Mouse (Mus musculus) lung, embryonic 14.5 days (tissue): ENCODE measurements around the gene Hist1h3d. TPM values are rescaled to one million over a fixed set of nuclear protein-coding genes. Genes with fewer than 3 reads are reported as not detected.
"Not testable (repeated sequence)": the region's sequence is repeated elsewhere in the genome, so short reads cannot be mapped to it uniquely, and the experiment has no call there.

Experiments used
- ATAC-seq: fragments of 200-750 bp; cut with Nextera tagmentation; 2 replicates; pipeline ENCODE4 v1.8.0; 2017; ENCODE audit warnings: mild to moderate bottlenecking, moderate TSS enrichment, moderate library complexity; ENCODE audit not compliant: insufficient read depth
- DNase-seq: peaks from one replicate; pipeline ENCODE4 v3.0.0-alpha.2; 2015
- H3K27ac ChIP-seq: fragments of 300-500 bp; sonication (generic); 2 replicates; pipeline ENCODE4 v1.5.1; 2014; ENCODE audit warnings: low read depth, mild to moderate bottlenecking, moderate library complexity
- H3K27me3 ChIP-seq: fragments of 300-500 bp; sonication (generic); 2 replicates; pipeline ENCODE4 v1.6.1; 2014; ENCODE audit warnings: low read length, control low read depth; ENCODE audit not compliant: insufficient read depth
- H3K36me3 ChIP-seq: fragments of 300-500 bp; sonication (generic); 2 replicates; pipeline ENCODE4 v1.6.1; 2014; ENCODE audit warnings: control low read depth; ENCODE audit not compliant: insufficient read depth
- H3K4me1 ChIP-seq: fragments of 300-500 bp; sonication (generic); 2 replicates; pipeline ENCODE4 v1.6.1; 2014; ENCODE audit warnings: antibody characterized with exemption, control low read depth; ENCODE audit not compliant: insufficient read depth
- H3K4me2 ChIP-seq: fragments of 300-500 bp; sonication (generic); 2 replicates; pipeline ENCODE4 v1.6.1; 2014; ENCODE audit warnings: mild to moderate bottlenecking
- H3K4me3 ChIP-seq: fragments of 300-500 bp; sonication (generic); 2 replicates; pipeline ENCODE4 v1.5.1; 2014; ENCODE audit warnings: low read depth, low read length
- H3K9ac ChIP-seq: fragments of 300-500 bp; sonication (generic); 2 replicates; pipeline ENCODE4 v1.6.1; 2014
- H3K9me3 ChIP-seq: fragments of 300-500 bp; sonication (generic); 2 replicates; pipeline ENCODE4 v1.6.1; 2016; ENCODE audit warnings: low read depth, low read length, control low read depth
- CTCF ChIP-seq: IDR thresholded peaks from 2 replicates; pipeline ENCODE4 v1.5.1; 2016; ENCODE audit warnings: antibody characterized with exemption, low read depth
- WGBS: fragments of 180-500 bp; shearing (Covaris S2); extraction: QIAGEN DNeasy Blood & Tissue Kit; methylation state at CpG from one replicate; pipeline ENCODE4 v1.1.7; 2014; 5-methylcytosine and 5-hydroxymethylcytosine counted together
- polyA plus RNA-seq: library from polyadenylated mRNA; unstranded; fragments of >200 nt; fragmentation: Nextera tagmentation; extraction: Ambion mirVana; gene quantifications from 2 replicates; pipeline ENCODE4 v1.2.1, GENCODE M21; 2014

Gene Hist1h3d
- polyA plus RNA-seq, 1 experiment from 2014 or later, result 13.9 TPM

DNA sequence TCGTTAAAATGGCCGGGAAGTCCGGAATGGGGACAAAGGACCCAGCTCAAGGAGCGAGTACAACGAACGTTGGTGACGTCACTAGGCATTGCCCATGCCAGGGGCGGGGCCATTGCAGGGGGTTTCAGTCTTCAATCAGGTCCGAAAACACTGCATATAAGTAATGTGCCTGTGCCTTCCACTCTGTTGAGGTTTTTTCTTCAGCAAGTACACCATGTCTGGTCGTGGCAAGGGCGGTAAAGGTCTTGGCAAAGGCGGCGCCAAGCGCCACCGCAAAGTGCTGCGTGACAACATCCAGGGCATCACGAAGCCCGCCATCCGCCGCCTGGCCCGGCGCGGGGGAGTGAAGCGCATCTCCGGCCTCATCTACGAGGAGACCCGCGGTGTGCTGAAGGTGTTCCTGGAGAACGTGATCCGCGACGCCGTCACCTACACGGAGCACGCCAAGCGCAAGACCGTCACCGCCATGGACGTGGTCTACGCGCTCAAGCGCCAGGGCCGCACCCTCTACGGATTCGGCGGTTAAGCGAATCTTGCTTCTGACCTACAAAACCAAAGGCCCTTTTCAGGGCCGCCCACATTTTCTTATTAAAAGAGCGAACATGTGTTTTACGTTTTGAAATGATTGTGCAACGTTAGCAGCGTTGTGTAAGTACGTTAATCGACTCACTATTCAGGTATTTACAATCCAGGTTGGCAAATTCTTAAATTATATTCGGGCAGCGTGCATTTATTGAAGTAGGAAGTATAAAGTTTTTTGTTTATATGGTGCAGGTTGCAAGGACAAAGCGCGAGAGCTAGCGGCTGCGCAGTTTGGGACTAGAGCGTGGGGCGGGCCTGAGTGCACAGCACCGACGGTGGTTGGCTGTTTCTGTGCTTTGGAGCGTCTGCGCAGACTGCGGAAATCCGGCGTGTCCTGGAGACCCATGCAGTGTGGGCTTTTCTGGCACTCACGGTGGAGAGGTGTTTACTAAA, 44.4 kb upstream of the Hist1h3d start, which contains the start of gene Hist1h4h:
Hist1h4h (plus strand) TSS at position 150 of the 975 bp plus-strand sequence.
- under 1% methylated on average over 55 of the region's 70 CpGs for WGBS
- peak; percentile 76 for ATAC-seq
- Histone ChIP-seq H3K9ac (peak within 1 kb of the TSS; percentile 89), H3K4me3 (peak within 1 kb of the TSS; percentile 53), H3K27ac (peak within 1 kb of the TSS; percentile 99), H3K9me3 (no peaks in the 10 kb centered on the region), H3K4me2 (peak within 1 kb of the TSS; percentile 63), H3K4me1 (peaks cover 16% of the 10 kb centered on the region; the same call in 1 of the 2 replicates), H3K36me3 (no peaks in the 10 kb centered on the region), H3K27me3 (no peaks in the 10 kb centered on the region)
- no peak for TF ChIP-seq CTCF
- DNase-seq, result peak; percentile 100

GRCm38 (mm10) chr13:23532262-23533075, 43.1 kb upstream of the Hist1h3d start:
- ATAC-seq (no peak), DNase-seq (peak; percentile 61)
- peak overlapping the region; percentile 63 for H3K4me2 ChIP-seq
- H3K36me3 ChIP-seq, result no peaks in the 10 kb centered on the region
- H3K4me3 ChIP-seq, result peak overlapping the region; percentile 53
- H3K9me3 ChIP-seq, result no peaks in the 10 kb centered on the region
- no peak for TF ChIP-seq CTCF
- H3K9ac ChIP-seq, result peak overlapping the region; percentile 89
- 14% methylated on average over 9 of the region's 9 CpGs for WGBS
- peak overlapping the region; percentile 99 for H3K27ac ChIP-seq
- no peaks in the 10 kb centered on the region for H3K27me3 ChIP-seq
- H3K4me1 ChIP-seq, result peaks cover 16% of the 10 kb centered on the region; the same call in 1 of the 2 replicates

DNA sequence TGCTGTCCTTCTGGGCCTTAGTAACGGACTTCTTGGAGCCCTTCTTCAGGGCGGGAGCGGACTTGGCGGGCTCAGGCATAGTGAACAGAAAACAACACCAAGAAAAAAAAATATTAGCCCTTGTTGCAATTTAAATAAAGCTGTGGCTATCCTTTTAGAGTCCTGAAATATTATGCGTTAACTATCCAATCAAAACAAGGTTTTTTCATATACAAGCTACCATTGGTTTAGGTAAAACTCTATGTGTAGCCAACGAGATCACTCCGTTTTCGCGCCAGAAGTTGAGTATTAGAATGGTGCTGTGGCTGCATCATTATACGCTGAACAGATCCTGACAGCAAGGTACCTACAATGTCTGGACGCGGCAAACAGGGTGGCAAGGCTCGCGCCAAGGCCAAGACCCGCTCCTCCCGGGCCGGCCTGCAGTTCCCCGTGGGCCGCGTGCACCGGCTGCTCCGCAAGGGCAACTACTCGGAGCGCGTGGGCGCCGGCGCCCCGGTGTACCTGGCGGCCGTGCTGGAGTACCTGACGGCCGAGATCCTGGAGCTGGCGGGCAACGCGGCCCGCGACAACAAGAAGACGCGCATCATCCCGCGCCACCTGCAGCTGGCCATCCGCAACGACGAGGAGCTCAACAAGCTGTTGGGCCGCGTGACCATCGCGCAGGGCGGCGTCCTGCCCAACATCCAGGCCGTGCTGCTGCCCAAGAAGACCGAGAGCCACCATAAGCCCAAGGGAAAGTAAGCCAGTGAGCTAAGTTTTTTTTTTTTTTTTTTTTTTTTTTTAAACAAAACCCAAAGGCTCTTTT, 41.8 kb upstream of the Hist1h3d start, which contains the start of gene Hist1h2af:
Hist1h2af (plus strand) TSS at position 347 of the 808 bp plus-strand sequence.
- WGBS, result under 1% methylated on average over 21 of the region's 53 CpGs
- DNase-seq (peak; percentile 96), ATAC-seq (peak; percentile 59)
- peak within 1 kb of the TSS; percentile 63 for H3K4me2 ChIP-seq
- peak within 1 kb of the TSS; percentile 89 for H3K9ac ChIP-seq
- H3K9me3 ChIP-seq, H3K36me3 ChIP-seq, H3K27me3 ChIP-seq: not testable (repeated sequence)
- peak within 1 kb of the TSS; percentile 99 for H3K27ac ChIP-seq
- peak within 1 kb of the TSS; percentile 53 for H3K4me3 ChIP-seq
- H3K4me1 ChIP-seq, result peaks cover 14% of the 10 kb centered on the region; the same call in 1 of the 2 replicates

DNA sequence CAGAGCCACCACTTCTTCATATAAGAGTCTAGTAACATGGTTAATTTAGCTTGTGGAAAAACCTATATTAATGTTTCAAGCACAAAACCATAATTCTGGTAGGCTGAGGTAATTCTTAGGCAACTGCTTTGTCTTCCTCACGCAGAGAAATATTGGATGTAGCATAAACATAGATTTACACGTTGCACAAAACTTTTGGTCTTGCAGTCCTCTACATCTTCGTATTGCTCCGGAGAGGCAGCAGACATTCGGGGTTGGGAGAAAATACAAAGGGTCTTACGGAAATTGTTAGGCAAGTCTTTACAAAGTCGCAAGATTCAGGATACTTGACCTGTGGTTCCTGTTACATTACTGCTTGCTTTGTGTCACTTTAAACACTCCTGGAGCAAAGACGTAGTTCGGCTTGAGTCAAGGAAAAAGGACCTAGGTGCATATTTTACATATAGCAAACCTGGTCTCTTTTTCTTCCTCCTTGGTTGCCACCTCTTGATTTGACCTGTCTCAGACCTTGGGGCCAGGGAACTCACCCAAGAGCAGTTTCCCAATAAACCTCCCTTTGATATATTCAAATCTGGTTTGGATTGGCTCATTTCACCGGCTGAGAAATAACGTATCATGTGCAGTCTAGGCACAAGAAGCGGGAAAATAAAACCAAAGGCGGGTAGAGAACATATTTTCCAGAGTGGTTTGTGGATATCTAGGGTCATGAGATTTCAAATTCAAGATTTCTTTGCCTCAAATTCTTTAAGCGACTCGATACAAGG, 41.0 kb upstream of the Hist1h3d start:
- ATAC-seq, result peak; percentile 2; the same call in 1 of the 2 replicates
- Histone ChIP-seq H3K4me3 (peak overlapping the region; percentile 53), H3K27me3 (no peaks in the 10 kb centered on the region), H3K27ac (peak overlapping the region; percentile 99), H3K9me3 (no peaks in the 10 kb centered on the region), H3K4me2 (peak overlapping the region; percentile 63), H3K4me1 (peaks cover 13% of the 10 kb centered on the region; the same call in 1 of the 2 replicates), H3K9ac (peak overlapping the region; percentile 75), H3K36me3 (no peaks in the 10 kb centered on the region)
- WGBS, result under 1% methylated on average over 15 of the region's 15 CpGs
- DNase-seq, result peak; percentile 81
- no peak for TF ChIP-seq CTCF

DNA sequence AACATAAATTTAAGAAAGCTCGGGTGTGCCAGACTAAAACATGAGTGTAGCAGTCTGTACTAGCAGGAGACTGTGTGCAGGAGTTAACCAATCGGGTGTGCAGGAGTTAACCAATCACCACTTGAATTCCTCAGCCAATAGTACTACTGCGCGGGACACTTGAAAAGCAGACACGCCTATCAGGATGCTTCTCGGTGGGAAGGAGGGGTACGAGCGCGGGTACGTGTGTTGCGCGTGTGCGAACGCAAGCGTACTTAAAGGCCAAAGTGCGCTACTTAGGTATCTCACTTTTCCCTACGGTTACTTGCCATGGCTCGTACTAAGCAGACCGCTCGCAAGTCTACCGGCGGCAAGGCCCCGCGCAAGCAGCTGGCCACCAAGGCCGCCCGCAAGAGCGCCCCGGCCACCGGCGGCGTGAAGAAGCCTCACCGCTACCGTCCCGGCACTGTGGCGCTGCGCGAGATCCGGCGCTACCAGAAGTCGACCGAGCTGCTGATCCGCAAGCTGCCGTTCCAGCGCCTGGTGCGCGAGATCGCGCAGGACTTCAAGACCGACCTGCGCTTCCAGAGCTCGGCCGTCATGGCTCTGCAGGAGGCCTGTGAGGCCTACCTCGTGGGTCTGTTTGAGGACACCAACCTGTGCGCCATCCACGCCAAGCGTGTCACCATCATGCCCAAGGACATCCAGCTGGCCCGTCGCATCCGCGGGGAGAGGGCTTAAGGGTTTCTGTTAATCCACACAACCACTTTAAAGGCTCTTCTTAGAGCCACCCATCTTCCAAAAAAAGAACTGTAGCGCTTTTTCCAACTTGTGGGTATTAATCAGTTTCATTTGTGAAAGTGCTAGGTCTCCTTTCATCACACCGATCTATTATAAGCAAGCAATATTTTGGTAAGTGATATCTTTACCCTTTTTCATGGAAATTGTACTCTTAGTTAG, 40.2 kb upstream of the Hist1h3d start, which contains the start of gene Hist1h3g:
Hist1h3g (plus strand) TSS at position 286 of the 939 bp plus-strand sequence.
- H3K9me3 ChIP-seq, H3K27me3 ChIP-seq, H3K36me3 ChIP-seq: not testable (repeated sequence)
- peak within 1 kb of the TSS; percentile 99 for H3K27ac ChIP-seq
- peak within 1 kb of the TSS; percentile 53 for H3K4me3 ChIP-seq
- ATAC-seq, result peak; percentile 90
- H3K9ac ChIP-seq, result peak within 1 kb of the TSS; percentile 75
- under 1% methylated on average over 48 of the region's 62 CpGs for WGBS
- peaks cover 13% of the 10 kb centered on the region; the same call in 1 of the 2 replicates for H3K4me1 ChIP-seq
- H3K4me2 ChIP-seq, result peak within 1 kb of the TSS; percentile 63
- peak; percentile 97 for DNase-seq
